Mouse (Mus musculus): Measurements from ENCODE around the gene Olfr350. TPM values are rescaled to one million over a fixed set of nuclear protein-coding genes. Genes with fewer than 3 reads are reported as not detected.

The Olfr350 gene
- not detected in 2 replicates for polyA plus RNA-seq (2015; fragmentation: Nextera tagmentation; extraction: Ambion mirVana)

- H3K9ac ChIP-seq (replicated peaks; ENCODE audit: low read length): no peak within 1 kb of the TSS
- H3K27ac ChIP-seq (ENCODE audit: low read length): no peak within 1 kb of the TSS
- ATAC-seq (ENCODE audit: low FRiP score, low TSS enrichment): no peak
- no peak within 1 kb of the TSS for H3K4me2 ChIP-seq (replicated peaks; ENCODE audit: low read depth, low read length)
- 83% methylated on average over 1 of the region's 1 CpGs for WGBS
- H3K4me3 ChIP-seq (ENCODE audit: low read length): no peak within 1 kb of the TSS
- H3K36me3 ChIP-seq (ENCODE audit: insufficient read depth, low read length): no peaks in the 10 kb centered on the region
- peaks cover 8% of the 10 kb centered on the region; the same call in 1 of the 2 replicates for H3K9me3 ChIP-seq (ENCODE audit: low read length)
- no peaks in the 10 kb centered on the region for H3K27me3 ChIP-seq (ENCODE audit: insufficient read depth, low read length)
- no peaks in the 10 kb centered on the region for H3K4me1 ChIP-seq (ENCODE audit: insufficient read depth, low read length)
Measured at GRCm38 (mm10) chr2:36846010-36846409, at the start of gene Olfr350. Olfr350 (plus strand) TSS chr2:36846310.

GRCm38 (mm10) chr2:36816932-36817331 lies 29.2 kb upstream of the Olfr350 start, which contains the start of gene Olfr3:
Olfr3 (minus strand) TSS chr2:36817032.
- no peak for ATAC-seq (ENCODE audit: low FRiP score, low TSS enrichment)
- no peak within 1 kb of the TSS for H3K27ac ChIP-seq (ENCODE audit: low read length)
- peaks cover 9% of the 10 kb centered on the region for H3K9me3 ChIP-seq (ENCODE audit: low read length)
- no peaks in the 10 kb centered on the region for H3K36me3 ChIP-seq (ENCODE audit: insufficient read depth, low read length)
- no peak within 1 kb of the TSS for H3K9ac ChIP-seq (replicated peaks; ENCODE audit: low read length)
- WGBS: 71% methylated on average over 1 of the region's 1 CpGs
- no peak within 1 kb of the TSS for H3K4me3 ChIP-seq (ENCODE audit: low read length)
- no peaks in the 10 kb centered on the region for H3K4me1 ChIP-seq (ENCODE audit: insufficient read depth, low read length)
- no peak within 1 kb of the TSS for H3K4me2 ChIP-seq (replicated peaks; ENCODE audit: low read depth, low read length)
- no peaks in the 10 kb centered on the region for H3K27me3 ChIP-seq (ENCODE audit: insufficient read depth, low read length)

- WGBS: 88% methylated on average over 1 of the region's 1 CpGs
- Histone ChIP-seq H3K36me3 (ENCODE audit: insufficient read depth, low read length) (no peaks in the 10 kb centered on the region), H3K27me3 (ENCODE audit: insufficient read depth, low read length) (no peaks in the 10 kb centered on the region), H3K4me3 (ENCODE audit: low read length) (no peak within 1 kb of the TSS), H3K9me3 (ENCODE audit: low read length) (peaks cover 13% of the 10 kb centered on the region), H3K27ac (ENCODE audit: low read length) (no peak within 1 kb of the TSS), H3K4me1 (ENCODE audit: insufficient read depth, low read length) (no peaks in the 10 kb centered on the region), H3K4me2 (replicated peaks; ENCODE audit: low read depth, low read length) (no peak within 1 kb of the TSS), H3K9ac (replicated peaks; ENCODE audit: low read length) (no peak within 1 kb of the TSS)
- ATAC-seq (ENCODE audit: low FRiP score, low TSS enrichment): no peak
Measured at GRCm38 (mm10) chr2:36862560-36862959, 16.4 kb downstream of the Olfr350 start, which contains the start of gene Olfr351. Olfr351 (minus strand) TSS chr2:36862660.

GRCm38 (mm10) chr2:36868160-36868559 lies 22.1 kb downstream of the Olfr350 start, which contains the start of gene Olfr352:
Olfr352 (plus strand) TSS chr2:36868460.
- Histone ChIP-seq H3K9me3 (ENCODE audit: low read length) (peaks cover 14% of the 10 kb centered on the region; the same call in 1 of the 2 replicates), H3K4me1 (ENCODE audit: insufficient read depth, low read length) (no peaks in the 10 kb centered on the region), H3K36me3 (ENCODE audit: insufficient read depth, low read length) (no peaks in the 10 kb centered on the region), H3K9ac (replicated peaks; ENCODE audit: low read length) (no peak within 1 kb of the TSS), H3K27ac (ENCODE audit: low read length) (no peak within 1 kb of the TSS), H3K4me2 (replicated peaks; ENCODE audit: low read depth, low read length) (no peak within 1 kb of the TSS), H3K27me3 (ENCODE audit: insufficient read depth, low read length) (no peaks in the 10 kb centered on the region), H3K4me3 (ENCODE audit: low read length) (no peak within 1 kb of the TSS)
- ATAC-seq (ENCODE audit: low FRiP score, low TSS enrichment): no peak
- WGBS: 81% methylated on average over 1 of the region's 1 CpGs

GRCm38 (mm10) chr2:36892836-36893235 lies 46.7 kb downstream of the Olfr350 start, which contains the start of gene Olfr353:
Olfr353 (minus strand) TSS chr2:36892936.
- Histone ChIP-seq H3K36me3 (ENCODE audit: insufficient read depth, low read length) (no peaks in the 10 kb centered on the region), H3K9ac (replicated peaks; ENCODE audit: low read length) (no peak within 1 kb of the TSS), H3K9me3 (ENCODE audit: low read length) (peaks cover 9% of the 10 kb centered on the region; the same call in 1 of the 2 replicates), H3K4me2 (replicated peaks; ENCODE audit: low read depth, low read length) (no peak within 1 kb of the TSS), H3K4me1 (ENCODE audit: insufficient read depth, low read length) (no peaks in the 10 kb centered on the region), H3K27me3 (ENCODE audit: insufficient read depth, low read length) (no peaks in the 10 kb centered on the region), H3K4me3 (ENCODE audit: low read length) (no peak within 1 kb of the TSS), H3K27ac (ENCODE audit: low read length) (no peak within 1 kb of the TSS)
- ATAC-seq (ENCODE audit: low FRiP score, low TSS enrichment): no peak

- Histone ChIP-seq H3K36me3 (ENCODE audit: insufficient read depth, low read length) (no peaks in the 10 kb centered on the region), H3K4me1 (ENCODE audit: insufficient read depth, low read length) (no peaks in the 10 kb centered on the region), H3K4me2 (replicated peaks; ENCODE audit: low read depth, low read length) (no peak overlapping the region), H3K9me3 (ENCODE audit: low read length) (peaks cover 12% of the 10 kb centered on the region), H3K9ac (replicated peaks; ENCODE audit: low read length) (no peak overlapping the region), H3K4me3 (ENCODE audit: low read length) (no peak overlapping the region), H3K27ac (ENCODE audit: low read length) (no peak overlapping the region), H3K27me3 (ENCODE audit: insufficient read depth, low read length) (no peaks in the 10 kb centered on the region)
- ATAC-seq (ENCODE audit: low FRiP score, low TSS enrichment): no peak
Measured at GRCm38 (mm10) chr2:36897114-36897513, 51.0 kb downstream of the Olfr350 start.

Other genes with a start within 250 kb of the Olfr350 start
- gene Olfr345, start 206.3 kb upstream of the Olfr350 start, polyA plus RNA-seq (2015; fragmentation: Nextera tagmentation; extraction: Ambion mirVana): not detected in 2 replicates
- not detected in 2 replicates for gene Olfr346, start 160.5 kb upstream of the Olfr350 start, polyA plus RNA-seq (2015; fragmentation: Nextera tagmentation; extraction: Ambion mirVana)
- gene Olfr347, start 114.4 kb upstream of the Olfr350 start, polyA plus RNA-seq (2015; fragmentation: Nextera tagmentation; extraction: Ambion mirVana): not detected in 2 replicates
- not detected in 2 replicates for gene Olfr348, start 62.0 kb upstream of the Olfr350 start, polyA plus RNA-seq (2015; fragmentation: Nextera tagmentation; extraction: Ambion mirVana)
- gene Olfr50, start 55.8 kb upstream of the Olfr350 start, polyA plus RNA-seq (2015; fragmentation: Nextera tagmentation; extraction: Ambion mirVana): not detected in 2 replicates
- gene Olfr3, start 29.3 kb upstream of the Olfr350 start, polyA plus RNA-seq (2015; fragmentation: Nextera tagmentation; extraction: Ambion mirVana): not detected in 2 replicates
- not detected in 2 replicates for gene Olfr351, start 16.4 kb downstream of the Olfr350 start, polyA plus RNA-seq (2015; fragmentation: Nextera tagmentation; extraction: Ambion mirVana)
- gene Olfr352, start 22.1 kb downstream of the Olfr350 start, polyA plus RNA-seq (2015; fragmentation: Nextera tagmentation; extraction: Ambion mirVana): not detected in 2 replicates
- gene Olfr353, start 46.6 kb downstream of the Olfr350 start, polyA plus RNA-seq (2015; fragmentation: Nextera tagmentation; extraction: Ambion mirVana): not detected in 2 replicates
- not detected in 2 replicates for gene Olfr354, start 59.4 kb downstream of the Olfr350 start, polyA plus RNA-seq (2015; fragmentation: Nextera tagmentation; extraction: Ambion mirVana)
- not detected in 2 replicates for gene Olfr355, start 82.6 kb downstream of the Olfr350 start, polyA plus RNA-seq (2015; fragmentation: Nextera tagmentation; extraction: Ambion mirVana)
- not detected in 2 replicates for gene Olfr356, start 90.8 kb downstream of the Olfr350 start, polyA plus RNA-seq (2015; fragmentation: Nextera tagmentation; extraction: Ambion mirVana)
- not detected in 2 replicates for gene Olfr357, start 147.5 kb downstream of the Olfr350 start, polyA plus RNA-seq (2015; fragmentation: Nextera tagmentation; extraction: Ambion mirVana)
- not detected in 2 replicates for gene Olfr358, start 163.0 kb downstream of the Olfr350 start, polyA plus RNA-seq (2015; fragmentation: Nextera tagmentation; extraction: Ambion mirVana)
- gene Olfr360, start 219.4 kb downstream of the Olfr350 start, polyA plus RNA-seq (2015; fragmentation: Nextera tagmentation; extraction: Ambion mirVana): not detected in 2 replicates
- not detected in 2 replicates for gene Olfr361, start 243.0 kb downstream of the Olfr350 start, polyA plus RNA-seq (2015; fragmentation: Nextera tagmentation; extraction: Ambion mirVana)